Mouse (Mus musculus) retina, postnatal 1 day (tissue): ENCODE data around the gene Dcaf1.

Experiments used
- DNase-seq: peaks from one replicate; pipeline ENCODE4 v3.0.0-alpha.2; 2012

Gene Dcaf1

DNA sequence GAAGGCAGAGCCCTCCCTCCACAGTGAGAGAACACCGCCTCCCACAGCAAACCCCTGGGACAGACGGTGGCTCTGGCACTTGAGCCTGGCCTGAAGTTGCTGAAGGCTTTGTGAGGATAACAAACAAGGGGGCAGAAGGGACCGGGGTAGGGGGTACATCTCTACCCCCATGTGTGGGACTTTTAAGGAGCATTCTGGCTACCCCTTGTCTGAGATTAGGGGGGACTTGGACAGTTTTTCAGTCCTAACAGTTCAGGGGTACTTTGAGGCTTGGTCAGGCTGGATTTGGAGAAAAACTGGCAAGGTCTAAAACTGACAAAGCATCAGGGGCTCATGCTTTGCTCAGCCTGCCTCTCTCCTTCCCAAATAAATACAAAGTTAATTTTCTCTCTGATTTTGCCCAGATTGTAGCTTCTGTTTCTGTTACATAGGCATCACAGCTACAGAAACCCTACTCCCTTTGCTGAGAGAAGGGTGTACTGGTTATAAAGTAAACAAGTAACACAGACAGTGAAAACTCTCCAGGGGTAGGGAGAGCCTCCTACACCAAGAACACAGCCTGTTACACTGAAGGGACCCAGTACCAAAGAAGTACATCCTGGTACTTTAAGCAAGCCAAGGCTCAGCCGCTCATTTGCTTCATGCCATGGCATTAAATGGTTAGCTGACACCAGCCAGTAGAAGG, 59.5 kb downstream of the Dcaf1 start:
- no peak for DNase-seq

DNA sequence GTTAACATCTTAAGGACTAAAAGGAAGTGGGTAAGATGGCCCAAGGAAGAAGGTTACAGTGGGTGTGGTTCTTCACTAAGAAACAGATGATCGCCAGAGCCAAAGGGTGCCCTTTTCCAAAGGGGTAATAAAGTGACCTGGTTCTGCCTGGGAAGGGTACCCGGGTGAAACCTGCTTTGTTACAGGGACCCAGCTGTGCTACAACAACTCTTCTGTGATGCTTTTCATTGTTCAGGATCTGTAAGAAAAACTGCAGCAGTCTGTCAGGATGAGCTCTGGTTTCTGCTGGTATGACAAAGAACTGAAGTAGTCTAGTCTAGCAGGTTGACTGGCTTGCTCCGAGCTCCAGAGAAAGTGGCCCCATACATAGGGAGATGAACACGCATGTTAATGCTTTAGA, 60.5 kb downstream of the Dcaf1 start:
- no peak for DNase-seq

DNA sequence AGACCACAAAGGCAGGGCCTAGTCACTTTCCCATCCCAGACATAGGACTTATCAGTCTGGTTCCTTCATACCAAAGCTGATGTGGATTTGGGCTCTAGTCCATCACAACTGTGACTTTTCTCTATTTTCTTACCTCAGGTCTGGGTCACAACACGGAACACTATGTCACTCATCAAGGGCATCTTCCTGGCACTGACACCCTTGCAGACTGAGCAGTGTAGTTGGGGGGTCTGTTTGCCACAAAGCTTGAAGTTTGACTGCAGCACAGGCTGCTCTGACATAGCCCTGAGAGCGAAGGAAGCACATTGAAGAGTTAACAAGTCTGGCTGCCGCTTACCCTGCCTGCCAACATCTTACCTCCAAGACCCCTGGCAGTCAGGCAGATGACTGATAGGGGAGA, 61.4 kb downstream of the Dcaf1 start:
- no peak for DNase-seq

GRCm38 (mm10) chr9:106884306-106884705, 62.6 kb downstream of the Dcaf1 start:
- peak; percentile 21 for DNase-seq

GRCm38 (mm10) chr9:106884996-106885900, 63.6 kb downstream of the Dcaf1 start:
- DNase-seq = peak; percentile 34

GRCm38 (mm10) chr9:106885901-106886731, 64.4 kb downstream of the Dcaf1 start:
- DNase-seq = peak; percentile 52

DNA sequence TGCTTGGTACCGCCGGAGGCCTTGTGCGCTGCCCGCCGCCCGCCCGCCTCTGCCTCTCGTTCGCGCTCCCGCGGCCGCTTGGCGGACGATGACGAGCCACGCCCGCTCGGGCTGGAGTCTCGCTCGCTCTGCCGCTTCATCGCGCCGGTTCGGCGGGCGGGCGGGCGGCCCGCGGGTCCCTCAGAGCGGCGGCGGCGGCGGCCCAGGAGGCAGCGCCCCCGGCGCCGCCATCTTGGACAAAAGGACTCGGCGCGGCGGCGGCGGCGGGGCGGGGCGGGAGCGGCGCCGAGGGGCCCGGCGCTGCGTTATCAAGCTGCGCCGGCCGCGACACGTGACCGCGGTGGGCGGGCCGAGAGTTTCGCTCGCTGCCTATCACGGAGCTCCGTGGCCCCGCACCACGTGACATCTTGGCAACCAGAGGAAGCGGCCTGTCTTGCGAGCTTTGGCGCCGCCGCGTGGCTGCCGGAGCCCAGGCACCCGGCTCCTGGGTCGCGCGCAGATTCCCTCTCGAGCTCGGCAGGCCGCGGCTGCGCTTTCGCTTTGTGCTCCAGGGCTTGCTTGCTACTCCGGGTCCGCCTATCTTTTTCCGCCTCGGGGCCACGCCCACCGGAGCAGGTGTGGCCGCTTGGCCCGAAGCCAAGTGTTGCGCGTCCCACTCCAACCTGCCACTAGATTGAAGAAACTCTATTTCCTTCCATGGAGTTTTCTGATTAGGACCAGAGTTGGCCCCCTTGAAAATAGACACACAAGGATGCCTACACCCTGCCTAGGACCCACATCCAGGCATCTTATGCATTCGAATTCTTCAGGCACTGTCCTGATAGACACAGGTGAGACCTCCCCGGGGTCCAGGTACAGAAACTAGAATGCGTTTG, 65.4 kb downstream of the Dcaf1 start, which contains the start of gene Rbm15b:
Rbm15b (minus strand) TSS at position 601 of the 875 bp plus-strand sequence.
- DNase-seq = peak; percentile 99

DNA sequence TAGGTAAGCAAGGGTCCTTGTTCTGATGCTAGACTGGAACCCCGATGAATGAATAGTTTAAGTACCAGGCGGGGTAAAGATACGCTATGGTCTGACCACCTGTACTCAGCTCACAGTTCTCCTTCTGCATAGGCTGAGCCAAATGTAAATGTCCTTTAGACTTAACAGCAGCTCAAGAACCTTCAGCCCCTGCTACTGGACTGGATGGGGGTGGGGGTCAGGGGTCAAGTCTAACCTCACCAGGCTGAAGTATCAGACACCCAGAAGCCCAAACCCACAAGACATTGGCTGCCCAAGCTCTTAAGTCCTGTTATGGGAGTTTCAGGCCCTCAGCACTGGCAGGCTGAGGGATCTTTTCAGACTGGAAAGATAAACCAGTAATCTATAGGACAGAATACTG, 66.7 kb downstream of the Dcaf1 start:
- DNase-seq = no peak

DNA sequence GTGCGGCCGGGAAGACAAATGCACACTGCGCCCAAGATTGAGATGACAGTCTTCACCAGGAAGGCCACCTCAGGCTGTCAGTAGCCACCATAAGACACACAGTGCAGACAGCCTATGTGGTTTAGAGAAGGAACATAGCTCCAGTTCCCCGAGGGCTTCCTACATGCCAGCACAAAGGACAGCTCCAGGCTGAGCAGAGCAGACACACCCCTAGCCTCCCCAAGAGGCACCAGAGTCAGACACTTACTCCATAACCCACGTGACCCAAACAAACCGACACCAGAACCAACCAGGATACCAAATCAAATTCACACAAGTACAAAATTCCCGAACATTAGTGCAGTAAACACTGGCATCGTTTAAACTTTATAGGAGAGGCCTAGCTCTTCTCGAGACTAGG, 67.6 kb downstream of the Dcaf1 start:
- no peak for DNase-seq

GRCm38 (mm10) chr9:106890496-106891240, 69.0 kb downstream of the Dcaf1 start:
- DNase-seq = no peak

DNA sequence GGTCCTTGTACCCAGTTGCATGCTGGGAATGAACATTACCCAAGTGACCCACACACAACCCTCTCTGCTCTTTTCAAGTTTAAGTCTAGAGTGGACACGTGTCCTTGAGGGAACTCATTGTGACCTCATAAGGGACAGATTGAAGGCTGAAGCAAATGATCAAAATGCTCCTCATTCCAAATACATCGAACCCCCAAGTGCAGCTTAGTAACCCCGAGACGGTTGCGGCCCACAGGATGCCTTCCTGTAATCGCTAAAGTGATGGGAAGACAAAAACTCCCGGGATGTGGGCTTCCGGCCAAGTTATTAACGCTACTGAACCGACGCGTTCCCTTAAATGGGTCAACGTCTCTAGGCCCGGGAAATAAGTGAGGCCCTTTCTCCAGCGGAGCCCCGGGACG, 69.7 kb downstream of the Dcaf1 start:
- DNase-seq = no peak

GRCm38 (mm10) chr9:106891829-106892551, 70.3 kb downstream of the Dcaf1 start, which contains the start of gene Manf:
Manf (minus strand) TSS chr9:106891979.
- DNase-seq = peak; percentile 99

DNA sequence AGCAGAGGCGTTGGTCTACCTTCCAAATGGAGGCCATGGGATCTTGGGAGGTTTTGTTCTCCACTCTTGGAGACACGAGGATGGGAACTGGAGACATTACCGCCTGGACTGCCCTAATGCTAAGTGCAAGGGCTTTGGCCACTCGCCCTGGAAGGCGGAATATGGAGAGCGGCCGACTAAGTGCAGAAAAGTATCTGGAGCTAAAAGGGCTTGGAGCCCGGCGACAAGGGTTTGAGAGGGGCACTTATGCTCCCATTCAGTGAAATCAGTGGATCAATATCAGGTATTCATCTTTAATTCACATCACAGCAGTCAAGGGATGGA, 70.8 kb downstream of the Dcaf1 start:
- no peak for DNase-seq

DNA sequence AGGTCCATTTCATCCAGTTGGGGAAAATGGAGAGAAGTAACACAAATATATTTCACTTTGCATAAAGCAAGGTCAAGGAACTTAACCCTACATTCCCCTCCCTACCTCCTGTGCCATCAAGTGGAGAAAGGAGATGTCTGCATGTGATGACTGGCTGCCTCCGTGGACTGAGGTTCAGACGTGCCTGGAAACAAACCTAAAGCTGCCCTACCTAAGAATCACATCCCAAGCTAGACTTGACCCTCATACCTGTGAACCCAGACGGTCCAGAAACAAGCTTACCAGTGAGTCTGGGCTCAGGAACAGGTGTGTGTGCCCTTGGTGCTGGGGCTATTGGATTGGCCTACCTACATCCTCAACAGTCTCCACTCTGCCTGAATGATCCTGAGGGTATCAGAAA, 71.7 kb downstream of the Dcaf1 start:
- no peak for DNase-seq

DNA sequence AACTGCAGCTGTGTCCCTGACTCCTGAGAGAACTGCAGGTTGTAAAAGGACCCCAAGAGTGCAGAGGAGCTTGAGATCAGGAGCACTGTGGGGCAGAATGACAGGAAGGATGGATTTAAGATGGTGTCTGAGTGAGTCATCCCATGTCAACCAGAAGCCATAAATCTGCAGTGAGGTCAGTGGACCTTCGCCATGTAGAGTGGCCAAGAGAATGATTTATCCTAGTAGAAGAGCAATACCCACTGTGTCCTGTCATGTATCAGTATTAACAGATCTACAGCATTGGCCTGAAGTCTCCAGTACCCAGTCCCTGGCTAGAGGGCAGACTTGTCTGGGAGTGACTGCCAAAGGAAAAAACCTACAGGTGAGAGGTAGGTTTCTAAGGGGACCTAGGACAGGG, 77.2 kb downstream of the Dcaf1 start:
- no peak for DNase-seq

DNA sequence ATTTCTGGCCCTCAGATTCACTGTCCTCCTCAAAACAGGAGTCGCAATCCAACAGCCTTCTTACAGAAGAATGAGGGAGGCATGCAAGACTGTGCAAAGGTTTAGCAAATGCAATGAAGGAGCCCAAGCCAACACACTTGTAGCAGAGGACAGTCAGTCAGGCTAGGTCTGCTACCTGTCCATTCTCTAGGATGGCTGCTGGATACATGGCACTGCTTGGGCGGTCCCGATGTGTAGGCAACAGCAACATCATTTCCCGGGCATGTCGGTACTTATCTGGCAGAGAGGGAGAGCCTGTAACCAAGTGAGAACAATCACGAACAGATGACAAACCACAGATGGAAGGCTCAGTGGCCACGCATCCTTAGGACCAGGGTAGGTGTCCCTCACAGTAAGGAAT, 79.9 kb downstream of the Dcaf1 start:
- no peak for DNase-seq

DNA sequence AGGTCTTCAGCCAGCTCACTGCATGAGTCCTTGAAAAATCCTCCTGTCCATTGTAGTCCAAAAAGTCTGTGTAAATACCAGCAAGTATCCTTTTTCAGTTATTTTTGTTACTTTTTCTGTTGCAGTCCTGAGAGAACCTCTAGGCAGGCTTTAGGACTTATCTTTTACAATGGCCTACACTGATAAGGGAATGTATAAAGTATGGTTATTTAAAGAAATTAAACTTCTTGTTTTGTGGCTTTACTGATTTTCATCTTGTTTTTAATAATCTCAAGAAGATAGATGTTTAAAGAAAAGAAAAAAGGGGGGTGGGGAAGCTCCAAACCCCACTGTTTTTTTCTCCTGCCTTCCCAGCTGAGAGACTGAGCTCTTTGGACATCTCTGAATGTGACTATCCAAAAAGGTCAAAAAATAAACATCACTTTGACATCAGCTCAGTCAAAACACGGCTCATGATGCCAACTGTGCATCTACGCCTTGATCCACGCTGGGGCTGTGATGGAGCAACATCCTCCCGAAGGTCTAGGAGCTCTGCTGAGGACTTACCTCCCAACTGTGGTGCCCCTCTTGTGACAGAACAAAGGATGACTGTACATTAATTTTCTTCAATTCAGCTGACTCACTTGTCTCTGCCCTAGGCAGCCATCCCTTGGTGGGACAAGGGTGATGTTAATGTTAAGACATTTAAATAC, 81.6 kb downstream of the Dcaf1 start:
- no peak for DNase-seq

- DNase-seq = peak; percentile 76
Measured at GRCm38 (mm10) chr9:106903791-106904134, 82.1 kb downstream of the Dcaf1 start.

DNA sequence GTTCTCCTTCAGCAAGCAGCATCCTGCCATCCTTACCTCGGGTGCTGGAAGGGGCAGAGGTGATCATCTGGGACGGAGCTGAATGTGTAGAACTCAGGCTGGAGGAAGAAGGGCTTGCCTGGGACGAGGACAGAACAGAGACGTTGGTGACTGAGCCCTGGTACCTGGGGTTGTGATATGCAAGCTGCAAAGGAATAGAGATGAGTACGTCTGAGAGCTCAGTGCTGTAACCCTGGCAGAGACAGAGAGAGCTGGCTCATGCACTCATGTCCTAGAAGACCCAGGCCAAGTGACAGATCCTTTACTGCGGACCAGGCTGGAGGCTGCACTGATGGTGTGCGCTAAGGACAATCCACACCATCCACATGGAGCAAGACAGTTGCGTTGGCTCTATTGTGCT, 84.9 kb downstream of the Dcaf1 start:
- no peak for DNase-seq

- DNase-seq = no peak
Measured at GRCm38 (mm10) chr9:106908174-106908573, 86.5 kb downstream of the Dcaf1 start.
